Mouse (Mus musculus) Patski (cell line): ENCODE measurements around the gene Lrmda. TPM values are rescaled to one million over a fixed set of nuclear protein-coding genes. Genes with fewer than 3 reads are reported as not detected.
A peak's percentile ranks its signal among the peaks of the same experiment; 100 is the strongest.
"Not testable (repeated sequence)": the region's sequence is repeated elsewhere in the genome, so short reads cannot be mapped to it uniquely, and the experiment has no call there.

Source experiments
- ATAC-seq: fragments of 100-300 bp; one replicate; pipeline ENCODE4 v1.8.0; 2021
- CTCF ChIA-PET: fragments of 350-600 bp; sonication (Branson Sonifier 250); formaldehyde crosslinking; loops from one replicate; lab custom pipeline; 2022; ENCODE audit warnings: inconsistent platforms; lab: Charles Lee
- POLR2A ChIA-PET: fragments of 350-600 bp; sonication (Branson Sonifier 250); formaldehyde crosslinking; loops from one replicate; lab custom pipeline; 2022; ENCODE audit warnings: antibody characterized with exemption, inconsistent platforms; lab: Charles Lee
- DNase-seq: peaks from one replicate; pipeline ENCODE4 v3.0.0-alpha.2; 2011; ENCODE audit warnings: low read depth, low spot score
- H3K27me3 ChIP-seq: fragments of 371-371 bp; one replicate; pipeline ENCODE4 v1.5.1; 2021
- CTCF ChIP-seq: fragments of 100-300 bp; IDR thresholded peaks from one replicate; pipeline ENCODE4 v1.5.1; 2021
- in situ Hi-C: fragments of 300-500 bp; cut with MboI; formaldehyde crosslinking; loops from 3 replicates; pipeline ENCODE4 v1.11.1; 2018; ENCODE audit warnings: low pct_unique_long_range_greater_than_20kb, mixed read lengths
- polyA plus RNA-seq: library from polyadenylated mRNA; unstranded; gene quantifications from one replicate; pipeline ENCODE4 v1.2.3, GENCODE M21; 2021

The Lrmda gene
- polyA plus RNA-seq, 1 experiment from 2014 or later = 0.26 TPM

- no peak for TF ChIP-seq CTCF
- ATAC-seq (peak; percentile 90), DNase-seq (no peak)
- H3K27me3 ChIP-seq = no peaks in the 10 kb centered on the region
- in situ Hi-C loops = loop anchor here (10.0 to 25.0 kb wide), 2 partner anchors 216 to 736 kb away; no protein-coding TSS in a partner anchor
- POLR2A ChIA-PET = interaction anchor here (0.7 to 2.6 kb wide), 5 partner anchors 10 to 813 kb away, joined by 3 to 13 read pairs (median 4); no protein-coding TSS in a partner anchor
- CTCF ChIA-PET = interaction anchor here (1.0 to 1.4 kb wide), 4 partner anchors 10 to 245 kb away, joined by 3 to 9 read pairs (median 3); no protein-coding TSS in a partner anchor
These were observed 781.5 kb downstream of the Lrmda start for GRCm38 (mm10) chr14:22800871-22801636.

- ChIA-PET CTCF (interaction anchor here (1.0 to 1.4 kb wide), 2 partner anchors 143 to 245 kb away, joined by 3 read pairs; no protein-coding TSS in a partner anchor), POLR2A (interaction anchor here (0.6 to 2.6 kb wide), 5 partner anchors 10 to 814 kb away, joined by 3 to 13 read pairs (median 4); no protein-coding TSS in a partner anchor)
- ATAC-seq, H3K27me3 ChIP-seq, DNase-seq: not testable (repeated sequence)
- in situ Hi-C loops = loop anchor here (10.0 to 25.0 kb wide), 2 partner anchors 217 to 736 kb away; no protein-coding TSS in a partner anchor
These were observed 782.2 kb downstream of the Lrmda start for GRCm38 (mm10) chr14:22801714-22802113.

GRCm38 (mm10) chr14:22807324-22807723 is 787.8 kb downstream of the Lrmda start:
- POLR2A ChIA-PET = interaction anchor here (0.7 to 1.9 kb wide), 4 partner anchors 12 to 821 kb away, joined by 3 to 7 read pairs (median 6); no protein-coding TSS in a partner anchor
- DNase-seq (no peak), ATAC-seq (no peak)
- TF ChIP-seq CTCF = no peak
- in situ Hi-C loops = loop anchor here (10.0 to 25.0 kb wide), 2 partner anchors 223 to 730 kb away; no protein-coding TSS in a partner anchor
- no peaks in the 10 kb centered on the region for H3K27me3 ChIP-seq
- CTCF ChIA-PET = interaction anchor here (1.0 to 5.7 kb wide), 5 partner anchors 16 to 815 kb away, joined by 4 to 38 read pairs (median 5); no protein-coding TSS in a partner anchor

GRCm38 (mm10) chr14:22807726-22808594 is 788.4 kb downstream of the Lrmda start:
- DNase-seq = no peak
- peak; percentile 86 for TF ChIP-seq CTCF
- POLR2A ChIA-PET = interaction anchor here (0.7 to 1.9 kb wide), 4 partner anchors 12 to 822 kb away, joined by 3 to 7 read pairs (median 6); no protein-coding TSS in a partner anchor
- H3K27me3 ChIP-seq = no peaks in the 10 kb centered on the region
- in situ Hi-C loops = loop anchor here (10.0 to 25.0 kb wide), 2 partner anchors 223 to 729 kb away; no protein-coding TSS in a partner anchor
- CTCF ChIA-PET = interaction anchor here (0.8 to 5.7 kb wide), 9 partner anchors 12 to 239 kb away, joined by 3 to 38 read pairs (median 4); no protein-coding TSS in a partner anchor
- peak; percentile 69 for ATAC-seq

GRCm38 (mm10) chr14:22808595-22809166 is 789.2 kb downstream of the Lrmda start:
- ATAC-seq (peak; percentile 71), DNase-seq (peak; percentile 62)
- POLR2A ChIA-PET = interaction anchor here (1.9 kb wide), 1 partner anchor 823 kb away, joined by 5 read pairs; no protein-coding TSS in a partner anchor
- peak; percentile 35 for TF ChIP-seq CTCF
- in situ Hi-C loops = loop anchor here (10.0 to 25.0 kb wide), 2 partner anchors 224 to 729 kb away; no protein-coding TSS in a partner anchor
- CTCF ChIA-PET = interaction anchor here (0.8 to 5.7 kb wide), 8 partner anchors 11 to 238 kb away, joined by 3 to 38 read pairs (median 4); no protein-coding TSS in a partner anchor
- H3K27me3 ChIP-seq = no peaks in the 10 kb centered on the region

- DNase-seq = no peak
- no peaks in the 10 kb centered on the region for H3K27me3 ChIP-seq
- CTCF ChIA-PET = interaction anchor here (1.1 to 5.7 kb wide), 4 partner anchors 13 to 237 kb away, joined by 3 to 38 read pairs (median 4); no protein-coding TSS in a partner anchor
- no peak for ATAC-seq
- TF ChIP-seq CTCF = no peak
- in situ Hi-C loops = loop anchor here (10.0 to 25.0 kb wide), 2 partner anchors 224 to 728 kb away; no protein-coding TSS in a partner anchor
- POLR2A ChIA-PET = no interaction called here
These were observed 789.7 kb downstream of the Lrmda start for GRCm38 (mm10) chr14:22809229-22809628.

GRCm38 (mm10) chr14:22810531-22810930 is 791.0 kb downstream of the Lrmda start:
- DNase-seq = no peak
- ATAC-seq = no peak
- in situ Hi-C loops = loop anchor here (10.0 to 25.0 kb wide), 3 partner anchors 234 to 727 kb away; no protein-coding TSS in a partner anchor

GRCm38 (mm10) chr14:22812824-22813223 is 793.3 kb downstream of the Lrmda start:
- H3K27me3 ChIP-seq = no peaks in the 10 kb centered on the region
- DNase-seq (no peak), ATAC-seq (no peak)
- ChIA-PET CTCF (no interaction called here), POLR2A (no interaction called here)
- TF ChIP-seq CTCF = no peak
- in situ Hi-C loops = loop anchor here (10.0 to 25.0 kb wide), 3 partner anchors 232 to 724 kb away; no protein-coding TSS in a partner anchor

More at GRCm38 (mm10) chr14:22810531-22810930, 791.0 kb downstream of the Lrmda start:
- CTCF ChIA-PET = interaction anchor here (0.8 to 5.7 kb wide), 6 partner anchors 13 to 236 kb away, joined by 3 to 38 read pairs (median 4); no protein-coding TSS in a partner anchor
- POLR2A ChIA-PET = interaction anchor here (0.5 to 0.8 kb wide), 2 partner anchors 73 to 702 kb away, joined by 3 read pairs; no protein-coding TSS in a partner anchor
- H3K27me3 ChIP-seq = no peaks in the 10 kb centered on the region
- TF ChIP-seq CTCF = no peak

GRCm38 (mm10) chr14:22813389-22813788 is 793.9 kb downstream of the Lrmda start:
- no peaks in the 10 kb centered on the region for H3K27me3 ChIP-seq
- ATAC-seq (no peak), DNase-seq (no peak)
- ChIA-PET POLR2A (interaction anchor here (0.6 to 0.7 kb wide), 2 partner anchors 130 to 154 kb away, joined by 3 to 10 read pairs; no protein-coding TSS in a partner anchor), CTCF (no interaction called here)
- in situ Hi-C loops = loop anchor here (10.0 to 25.0 kb wide), 3 partner anchors 231 to 724 kb away; no protein-coding TSS in a partner anchor
- no peak for TF ChIP-seq CTCF
